Mouse (Mus musculus) hindbrain, embryonic 16.5 days (tissue): ENCODE data around the gene Hoxa3. TPM values are rescaled to one million over a fixed set of nuclear protein-coding genes. Genes with fewer than 3 reads are reported as not detected.

Source experiments
- ATAC-seq: fragments of 200-750 bp; cut with Nextera tagmentation; 2 replicates; pipeline ENCODE4 v1.8.0; 2017; ENCODE audit warnings: moderate TSS enrichment, moderate library complexity
- H3K27ac ChIP-seq: fragments of 300-500 bp; sonication (generic); 2 replicates; pipeline ENCODE4 v1.5.1; 2014; ENCODE audit warnings: low read depth, mild to moderate bottlenecking, control low read depth, low read length, moderate library complexity
- H3K27me3 ChIP-seq: fragments of 300-500 bp; sonication (generic); replicated peaks from 2 replicates; pipeline ENCODE4 v1.6.1; 2014; ENCODE audit warnings: low read length; ENCODE audit not compliant: control insufficient read depth, insufficient read depth
- H3K36me3 ChIP-seq: fragments of 300-500 bp; sonication (generic); 2 replicates; pipeline ENCODE4 v1.6.1; 2014; ENCODE audit warnings: mild to moderate bottlenecking, low read length, moderate library complexity, mixed read lengths; ENCODE audit not compliant: control insufficient read depth, insufficient read depth
- H3K4me1 ChIP-seq: fragments of 300-500 bp; sonication (generic); 2 replicates; pipeline ENCODE4 v1.6.1; 2014; ENCODE audit warnings: low read depth, low read length; ENCODE audit not compliant: control insufficient read depth, insufficient read depth
- H3K4me2 ChIP-seq: fragments of 300-500 bp; sonication (generic); 2 replicates; pipeline ENCODE4 v1.6.1; 2014; ENCODE audit warnings: mild to moderate bottlenecking, low read length, control low read depth, moderate library complexity
- H3K4me3 ChIP-seq: fragments of 300-500 bp; sonication (generic); 2 replicates; pipeline ENCODE4 v1.5.1; 2014; ENCODE audit warnings: mild to moderate bottlenecking, low read length, control low read depth, moderate library complexity
- H3K9ac ChIP-seq: fragments of 300-500 bp; sonication (generic); 2 replicates; pipeline ENCODE4 v1.6.1; 2014; ENCODE audit warnings: low read depth, mild to moderate bottlenecking, control low read depth, low read length, moderate library complexity
- H3K9me3 ChIP-seq: fragments of 300-500 bp; sonication (generic); 2 replicates; pipeline ENCODE4 v1.6.1; 2014; ENCODE audit warnings: mild to moderate bottlenecking, low read length, moderate library complexity; ENCODE audit not compliant: control insufficient read depth
- WGBS: fragments of 180-500 bp; shearing (Covaris S2); extraction: QIAGEN DNeasy Blood & Tissue Kit; methylation state at CpG from one replicate; pipeline ENCODE4 v1.1.7; 2014; 5-methylcytosine and 5-hydroxymethylcytosine counted together
- polyA plus RNA-seq: library from polyadenylated mRNA; unstranded; fragments of >200 nt; fragmentation: Nextera tagmentation; extraction: Ambion mirVana; gene quantifications from 2 replicates; pipeline ENCODE4 v1.2.1, GENCODE M21; 2015

Hoxa3 gene
- polyA plus RNA-seq, 1 experiment from 2014 or later: 12.9 TPM

DNA sequence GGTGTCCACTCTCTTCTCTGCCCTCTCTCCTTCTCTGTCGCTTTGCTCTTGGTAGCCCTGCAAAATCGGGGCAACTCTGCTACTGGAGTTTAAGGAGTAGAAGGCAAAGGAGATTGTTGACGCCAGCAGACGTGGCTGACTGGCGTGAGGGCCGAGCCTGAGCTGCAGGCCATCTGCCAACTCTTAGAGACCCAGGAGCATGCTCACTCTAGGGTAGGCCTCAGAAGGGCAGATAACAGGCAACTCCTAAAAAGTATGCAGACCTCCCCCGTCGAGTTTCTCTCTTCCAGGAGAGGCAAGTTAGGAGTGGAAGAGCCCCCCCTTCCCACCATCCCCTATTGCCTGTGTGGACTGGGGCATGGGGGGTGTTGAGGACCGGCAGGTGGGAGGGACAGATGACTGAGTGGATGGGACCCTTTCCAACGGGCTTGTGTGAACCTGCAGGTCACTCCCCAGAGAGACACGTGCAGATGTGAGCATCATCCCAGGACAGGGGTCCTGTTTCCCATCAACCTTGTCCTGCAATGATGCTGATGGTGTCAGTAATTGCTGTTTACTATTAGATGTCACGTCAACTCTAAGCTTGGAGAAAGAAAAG, 53.9 kb downstream of the Hoxa3 start:
- H3K4me2 ChIP-seq: peak overlapping the region; percentile 80
- H3K9ac ChIP-seq: peak overlapping the region; percentile 78
- H3K4me1 ChIP-seq: peaks cover 10% of the 10 kb centered on the region
- peak overlapping the region; percentile 83 for H3K27ac ChIP-seq
- WGBS: 2% methylated on average over 12 of the region's 12 CpGs
- peaks cover 18% of the 10 kb centered on the region for H3K27me3 ChIP-seq
- H3K36me3 ChIP-seq: no peaks in the 10 kb centered on the region
- H3K4me3 ChIP-seq: peak overlapping the region; percentile 67
- peak; percentile 13; the same call in 1 of the 2 replicates for ATAC-seq
- no peaks in the 10 kb centered on the region for H3K9me3 ChIP-seq

DNA sequence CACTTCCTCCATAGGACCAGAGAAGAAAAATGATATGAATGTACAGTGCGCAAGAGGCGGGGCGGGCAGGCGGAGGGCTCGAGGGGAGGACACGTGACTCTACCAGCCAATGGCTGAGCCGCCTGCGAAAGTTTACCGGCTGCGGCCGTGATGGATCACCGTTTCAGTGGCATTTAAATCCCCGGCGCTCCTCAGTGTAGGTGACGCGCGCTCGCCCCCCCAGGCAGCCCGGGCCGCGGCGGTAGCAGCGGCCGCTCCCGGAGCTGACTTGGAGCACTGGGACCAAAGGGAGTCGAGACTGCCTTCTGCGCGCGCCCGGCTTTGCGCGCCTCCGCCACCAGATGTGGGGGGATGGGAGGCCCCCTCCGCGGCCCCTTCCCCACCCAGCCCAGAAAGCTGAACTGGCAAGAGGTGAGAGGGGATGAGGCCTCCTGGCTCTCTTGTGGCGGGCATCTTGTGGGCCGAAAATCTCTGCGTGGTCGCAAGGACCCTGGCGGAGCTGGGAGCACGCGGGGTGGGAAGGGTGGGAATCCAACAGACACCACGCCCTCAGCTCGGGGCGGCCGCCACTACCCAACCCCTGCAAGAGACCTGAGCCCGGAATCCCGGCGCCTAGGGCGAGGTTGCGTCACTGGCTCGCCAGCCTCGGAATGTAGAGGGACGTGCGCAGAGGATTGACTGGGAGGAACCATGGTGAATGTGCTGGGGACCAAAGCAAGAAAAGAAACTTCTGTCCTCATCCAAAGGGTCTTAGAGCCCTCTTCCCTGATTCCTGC, 54.7 kb downstream of the Hoxa3 start, which contains the start of gene Hoxa1:
Gene Hoxa1, minus strand, starts transcription at position 42 of the 776 bp plus-strand sequence.
- peak; percentile 88 for ATAC-seq
- H3K9me3 ChIP-seq: no peaks in the 10 kb centered on the region
- H3K27me3 ChIP-seq: peaks cover 19% of the 10 kb centered on the region
- peak within 1 kb of the TSS; percentile 83 for H3K27ac ChIP-seq
- H3K9ac ChIP-seq: peak within 1 kb of the TSS; percentile 78
- WGBS: under 1% methylated on average over 48 of the region's 55 CpGs
- H3K4me2 ChIP-seq: peak within 1 kb of the TSS; percentile 80
- peaks cover 10% of the 10 kb centered on the region for H3K4me1 ChIP-seq
- no peaks in the 10 kb centered on the region for H3K36me3 ChIP-seq
- peak within 1 kb of the TSS; percentile 67 for H3K4me3 ChIP-seq

DNA sequence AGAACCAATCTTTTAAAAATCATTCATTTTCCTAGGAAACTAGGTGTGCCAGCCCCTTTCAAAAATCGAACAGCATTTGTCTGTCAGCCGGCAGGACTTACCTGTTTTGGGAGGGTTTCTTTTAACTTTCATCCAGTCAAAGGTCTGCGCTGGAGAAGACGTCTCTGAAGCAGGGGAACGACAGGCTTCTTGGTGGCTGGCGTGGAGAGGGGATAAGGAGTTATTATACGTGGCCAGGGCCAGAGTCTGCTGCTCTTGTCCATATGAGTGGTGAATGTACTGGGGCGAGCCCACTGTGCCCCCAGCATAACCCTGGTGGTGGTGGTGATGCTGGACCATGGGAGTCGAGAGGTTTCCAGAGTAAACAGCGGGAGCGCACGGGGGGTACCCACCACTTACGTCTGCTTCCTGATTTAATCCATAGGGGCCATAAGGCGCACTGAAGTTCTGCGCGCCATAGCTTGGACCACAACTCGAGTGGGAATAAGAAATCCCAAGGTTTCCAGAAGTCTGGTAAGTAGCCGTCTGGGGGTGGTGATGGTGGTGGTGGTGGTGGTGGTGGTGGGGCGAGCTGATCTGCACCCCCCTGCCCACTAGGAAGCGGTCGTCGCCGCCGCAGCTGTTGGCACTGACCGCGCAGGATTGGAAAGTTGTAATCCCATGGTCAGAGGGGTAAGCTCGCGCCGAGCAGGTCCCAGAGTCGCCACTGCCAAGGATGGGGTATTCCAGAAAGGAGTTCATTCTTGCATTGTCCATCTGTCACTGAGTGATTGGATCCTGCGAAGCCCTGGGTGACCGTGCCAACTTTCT, 55.5 kb downstream of the Hoxa3 start:
- Histone ChIP-seq H3K9me3 (no peaks in the 10 kb centered on the region), H3K4me1 (peaks cover 10% of the 10 kb centered on the region), H3K27ac (no peak overlapping the region), H3K4me3 (peak overlapping the region; percentile 67), H3K9ac (peak overlapping the region; percentile 19; the same call in 1 of the 2 replicates), H3K4me2 (peak overlapping the region; percentile 80), H3K36me3 (no peaks in the 10 kb centered on the region), H3K27me3 (peaks cover 21% of the 10 kb centered on the region)
- peak; percentile 73; the same call in 1 of the 2 replicates for ATAC-seq
- WGBS: 2% methylated on average over 32 of the region's 32 CpGs

DNA sequence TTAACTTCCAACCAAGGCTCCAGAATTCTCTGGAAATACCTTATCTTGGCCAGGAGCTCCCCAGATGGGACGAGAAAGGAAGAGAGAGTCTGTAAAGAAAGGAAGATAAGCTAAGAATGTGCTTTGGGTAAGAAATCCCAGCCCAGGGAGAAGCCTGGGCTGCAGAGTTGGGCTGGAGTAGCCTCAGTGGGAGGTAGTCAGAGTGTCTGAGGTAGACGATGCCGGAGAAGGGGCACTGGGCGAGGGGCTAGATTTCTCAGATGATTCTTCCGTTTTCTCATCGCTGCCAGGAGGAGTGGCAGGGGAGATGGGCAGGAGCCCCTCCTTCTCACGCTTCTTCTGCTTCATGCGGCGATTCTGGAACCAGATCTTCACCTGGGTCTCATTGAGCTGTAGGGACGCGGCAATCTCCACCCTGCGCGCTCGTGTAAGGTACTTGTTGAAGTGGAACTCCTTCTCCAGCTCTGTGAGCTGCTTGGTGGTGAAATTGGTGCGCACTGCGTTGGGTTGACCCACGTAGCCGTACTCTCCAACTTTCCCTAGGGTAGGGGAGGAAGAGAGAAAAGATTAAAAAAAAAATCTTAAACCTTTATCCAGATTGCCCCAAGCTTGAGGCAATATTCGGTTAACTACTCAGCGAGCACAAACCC, 56.5 kb downstream of the Hoxa3 start:
- Histone ChIP-seq H3K4me3 (peak overlapping the region; percentile 9; the same call in 1 of the 2 replicates), H3K9ac (no peak overlapping the region), H3K27ac (no peak overlapping the region), H3K36me3 (no peaks in the 10 kb centered on the region), H3K4me2 (peak overlapping the region; percentile 80), H3K9me3 (no peaks in the 10 kb centered on the region), H3K27me3 (peaks cover 28% of the 10 kb centered on the region), H3K4me1 (peaks cover 10% of the 10 kb centered on the region)
- 6% methylated on average over 20 of the region's 20 CpGs for WGBS
- no peak for ATAC-seq

DNA sequence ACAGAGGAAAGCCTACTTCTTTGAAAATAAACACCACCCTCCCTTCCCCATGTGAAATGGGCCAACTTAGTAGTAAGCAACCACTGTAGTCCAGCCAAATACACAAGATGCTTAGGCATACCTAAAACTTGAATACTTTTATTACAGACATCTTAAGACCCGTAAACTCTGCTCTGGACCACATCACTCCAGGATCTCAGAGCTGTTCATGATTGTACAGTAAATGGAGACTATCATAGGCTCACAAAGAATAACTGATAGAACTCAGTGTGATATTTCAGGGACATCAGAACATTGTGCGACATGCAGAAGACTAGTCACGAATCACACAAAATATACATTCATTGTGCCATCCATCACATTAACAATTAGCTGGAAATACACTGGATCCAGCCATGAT, 57.7 kb downstream of the Hoxa3 start:
- 51% methylated on average over 3 of the region's 3 CpGs for WGBS
- no peak overlapping the region for H3K9ac ChIP-seq
- H3K27me3 ChIP-seq: peaks cover 32% of the 10 kb centered on the region

DNA sequence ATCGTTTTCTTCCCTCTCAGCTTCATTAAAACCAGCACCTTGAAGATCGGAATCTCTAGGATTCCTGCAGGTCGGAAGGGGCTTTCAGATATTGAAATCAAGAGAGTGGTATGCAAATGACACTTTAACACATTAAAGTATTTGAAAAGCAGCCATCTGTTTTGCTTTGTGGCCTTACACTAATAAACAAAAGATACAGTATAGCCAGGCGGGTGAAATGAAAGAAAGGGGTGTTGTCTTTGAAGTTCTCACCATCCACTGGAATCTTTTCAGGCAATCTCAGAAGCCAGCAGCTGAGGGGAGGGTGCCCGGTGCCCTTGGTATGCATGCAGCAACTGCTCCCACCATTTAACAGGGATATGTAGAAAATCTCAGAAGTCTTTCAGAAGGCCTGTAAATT, 59.1 kb downstream of the Hoxa3 start:
- Histone ChIP-seq H3K9me3 (peaks cover 3% of the 10 kb centered on the region; the same call in 1 of the 2 replicates), H3K4me2 (no peak overlapping the region), H3K4me3 (no peak overlapping the region), H3K27me3 (peaks cover 45% of the 10 kb centered on the region), H3K27ac (no peak overlapping the region), H3K9ac (no peak overlapping the region), H3K36me3 (no peaks in the 10 kb centered on the region), H3K4me1 (peaks cover 9% of the 10 kb centered on the region)
- no peak for ATAC-seq
- WGBS: 27% methylated on average over 5 of the region's 5 CpGs

More for the DNA sequence above, 57.7 kb downstream of the Hoxa3 start:
- Histone ChIP-seq H3K27ac (no peak overlapping the region), H3K9me3 (no peaks in the 10 kb centered on the region), H3K36me3 (no peaks in the 10 kb centered on the region), H3K4me1 (peaks cover 10% of the 10 kb centered on the region), H3K4me2 (no peak overlapping the region), H3K4me3 (no peak overlapping the region)
- ATAC-seq: no peak

DNA sequence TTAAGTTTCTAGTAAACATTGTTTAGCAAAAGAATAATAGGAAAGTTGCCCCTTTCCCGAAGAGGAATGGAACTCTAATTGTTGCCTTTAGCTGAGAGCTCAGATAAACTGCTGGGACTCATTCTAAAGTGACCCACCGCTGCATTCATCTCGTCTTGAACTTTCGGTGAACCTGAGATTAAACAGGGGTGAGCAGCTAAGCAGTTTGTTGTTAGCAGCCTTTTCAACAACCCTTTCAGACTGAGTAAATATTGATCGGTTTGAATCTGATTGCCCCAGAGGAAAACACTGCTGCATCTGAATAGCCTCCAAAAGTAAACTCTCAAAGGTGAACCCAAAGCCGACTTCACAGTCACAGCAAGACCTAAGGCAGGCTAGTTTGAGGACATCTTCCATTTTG, 59.9 kb downstream of the Hoxa3 start:
- Histone ChIP-seq H3K9me3 (peaks cover 3% of the 10 kb centered on the region; the same call in 1 of the 2 replicates), H3K4me2 (no peak overlapping the region), H3K27ac (no peak overlapping the region), H3K27me3 (peaks cover 45% of the 10 kb centered on the region), H3K4me1 (peaks cover 4% of the 10 kb centered on the region), H3K36me3 (no peaks in the 10 kb centered on the region), H3K9ac (no peak overlapping the region), H3K4me3 (no peak overlapping the region)
- 14% methylated on average over 6 of the region's 6 CpGs for WGBS
- ATAC-seq: no peak

DNA sequence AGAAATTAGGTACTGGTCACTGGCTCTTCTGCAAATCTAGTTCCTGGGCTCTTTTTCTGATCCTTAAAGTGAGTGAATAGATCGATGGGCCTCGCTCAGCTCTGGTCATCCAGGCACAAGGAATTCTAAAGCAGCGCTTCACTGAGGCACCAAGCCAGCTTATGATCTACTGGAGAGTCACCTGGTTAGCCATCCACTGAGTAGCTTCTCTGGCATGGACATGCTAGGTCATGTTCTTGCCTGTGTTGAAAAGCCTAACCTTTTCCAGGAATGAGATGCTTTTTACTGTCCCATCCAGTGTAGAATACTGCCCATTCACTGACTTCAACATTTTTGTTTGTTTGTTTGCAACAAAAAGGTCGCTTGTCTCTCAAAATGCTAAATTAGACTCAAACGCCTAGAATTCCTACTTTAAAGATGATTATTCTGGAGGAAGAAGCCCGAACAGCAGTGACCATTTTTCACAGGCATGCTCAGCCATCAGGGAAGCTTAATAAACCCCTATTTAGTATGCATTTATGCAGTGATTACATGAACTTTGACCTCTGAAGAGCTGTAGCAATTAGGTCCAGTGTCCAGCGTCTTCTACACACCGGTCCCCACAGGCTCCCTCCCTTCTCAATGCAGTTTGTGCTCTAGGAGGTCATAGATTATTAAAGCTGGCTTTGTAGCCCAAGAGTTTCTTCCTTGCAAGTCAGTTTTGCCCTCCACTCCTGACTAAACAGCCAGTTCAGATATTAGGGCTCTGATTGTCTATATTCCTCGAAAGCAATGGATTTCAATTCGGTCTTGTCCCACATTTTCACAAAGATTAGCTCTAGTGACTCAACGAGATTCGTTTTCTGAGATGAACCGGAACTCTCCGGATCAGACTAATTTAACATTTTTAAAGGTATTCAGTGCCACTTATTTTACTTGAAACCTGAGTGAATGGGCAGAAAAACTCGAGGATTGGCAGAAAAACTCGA, 60.6 kb downstream of the Hoxa3 start:
- Histone ChIP-seq H3K4me1 (no peaks in the 10 kb centered on the region; the same call in 1 of the 2 replicates), H3K9ac (no peak overlapping the region), H3K27me3 (peaks cover 48% of the 10 kb centered on the region), H3K9me3 (peaks cover 3% of the 10 kb centered on the region; the same call in 1 of the 2 replicates), H3K4me3 (no peak overlapping the region), H3K4me2 (no peak overlapping the region), H3K36me3 (no peaks in the 10 kb centered on the region), H3K27ac (no peak overlapping the region)
- no peak for ATAC-seq
- 12% methylated on average over 16 of the region's 16 CpGs for WGBS
